Mouse (Mus musculus) adrenal gland, adult 10 weeks (tissue): ENCODE results near the gene Ccdc152. TPM values are rescaled to one million over a fixed set of nuclear protein-coding genes. Genes with fewer than 3 reads are reported as not detected.

Experiments used
- polyA plus RNA-seq: library from polyadenylated mRNA; stranded (reverse); fragments of 350-450 nt; fragmentation: Illumina TruSeq; extraction: RNeasy Lipid Tissue Mini Kit (QIAGEN cat#74804); gene quantifications from one replicate; pipeline ENCODE4 v1.2.3, GENCODE M21; 2014; ENCODE audit warnings: low read depth, low replicate concordance

Gene Ccdc152
- not detected for polyA plus RNA-seq

GRCm38 (mm10) chr15:3303426-3303825 is at the start of gene Ccdc152:
Gene Ccdc152 (minus strand): TSS chr15:3303526.

GRCm38 (mm10) chr15:3268247-3268646 is 35.1 kb downstream of the Ccdc152 start, which contains the start of gene Selenop:
Gene Selenop (plus strand): TSS chr15:3268547.

Other genes with a start within 250 kb of the Ccdc152 start
- gene Selenop, start 35.0 kb downstream of the Ccdc152 start, polyA plus RNA-seq, result 840 TPM